Mouse (Mus musculus) embryo, embryonic 11.5 days (tissue): ENCODE data around the gene Acyp1.
A peak's percentile ranks its signal among the peaks of the same experiment; 100 is the strongest.

Experiments used
- DNase-seq: peaks from one replicate; pipeline ENCODE4 v3.0.0-alpha.2; 2012; ENCODE audit warnings: low read depth, low spot score

Gene Acyp1

GRCm38 (mm10) chr12:85287809-85288485 is at the start of gene Acyp1:
TSS of gene Acyp1 (minus strand) at chr12:85288438.
- no peak for DNase-seq

DNA sequence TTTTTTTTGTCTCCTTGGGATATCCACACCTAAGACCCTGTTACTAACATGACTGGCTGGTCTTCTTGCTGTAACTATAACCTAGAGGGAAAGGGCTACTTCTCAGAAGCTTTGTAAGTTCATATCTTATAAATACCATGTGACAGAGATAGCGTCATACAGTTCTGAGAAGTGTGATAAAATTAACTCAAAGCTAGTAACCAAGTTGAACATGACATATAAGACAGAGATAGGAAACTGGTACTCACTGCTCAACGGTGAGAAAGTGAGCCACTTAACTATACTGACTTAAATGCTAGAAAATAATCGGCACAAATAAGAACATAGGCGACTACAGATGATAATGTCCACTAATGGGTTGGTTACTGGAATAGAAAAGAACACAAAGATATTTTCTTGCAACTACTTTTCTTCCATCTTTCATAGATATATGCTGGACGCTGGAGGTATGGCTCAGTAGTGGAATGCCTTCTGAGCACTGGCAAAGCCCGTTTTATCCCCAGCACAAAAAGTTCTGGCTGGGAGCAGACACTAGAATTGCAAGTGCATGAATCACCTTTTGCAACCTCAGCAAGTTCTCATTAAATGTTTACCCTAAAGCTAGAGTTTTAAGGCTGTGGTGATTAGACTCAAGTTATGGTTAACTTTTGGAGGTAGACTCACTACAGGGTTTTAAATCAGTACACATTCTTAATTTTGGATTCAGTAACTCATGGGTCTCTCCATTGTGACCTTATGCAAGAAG is 49.5 kb upstream of the Acyp1 start:
- DNase-seq: no peak

DNA sequence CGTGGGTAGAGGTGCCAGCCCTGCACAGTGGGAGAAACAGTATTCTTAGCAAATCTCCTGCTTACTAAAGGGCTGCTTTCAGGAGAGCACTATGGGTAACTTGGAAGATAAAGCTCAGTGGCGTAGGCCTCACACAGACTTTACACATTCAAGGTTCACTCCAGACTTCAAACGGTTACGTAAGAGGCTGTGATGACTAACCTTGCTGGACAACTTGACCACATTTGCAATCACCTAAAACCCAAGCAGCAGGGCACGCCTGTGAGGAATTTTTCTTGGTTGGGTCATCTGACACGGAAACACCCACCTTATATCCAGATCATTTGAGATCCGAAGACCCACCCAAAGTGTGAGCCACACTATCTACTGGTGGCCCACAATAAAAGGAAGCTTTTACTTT is 41.9 kb upstream of the Acyp1 start:
- DNase-seq: no peak

GRCm38 (mm10) chr12:85308651-85309050 is 20.4 kb upstream of the Acyp1 start:
- no peak for DNase-seq

- peak; percentile 83 for DNase-seq
Observed at GRCm38 (mm10) chr12:85305247-85305892, 17.1 kb upstream of the Acyp1 start.

DNA sequence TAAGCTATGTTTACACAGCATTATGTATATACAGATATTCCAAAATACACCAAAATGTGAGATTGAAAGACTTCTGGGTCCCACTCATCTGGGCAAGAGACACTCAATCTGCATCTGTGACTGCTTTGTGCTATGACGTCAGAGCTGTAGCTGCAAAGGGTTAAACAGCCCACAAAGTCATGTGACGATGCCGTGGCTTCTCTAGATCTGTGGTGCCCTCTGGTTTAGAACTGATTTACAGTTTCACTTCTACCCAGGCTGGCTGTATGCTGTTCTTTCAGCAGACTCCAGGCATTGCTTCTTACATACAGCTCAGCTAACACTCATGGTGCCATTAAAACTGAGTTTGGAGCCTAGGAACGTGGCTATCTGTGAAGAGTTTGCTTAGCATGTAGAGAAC is 16.5 kb upstream of the Acyp1 start:
- DNase-seq: no peak

DNA sequence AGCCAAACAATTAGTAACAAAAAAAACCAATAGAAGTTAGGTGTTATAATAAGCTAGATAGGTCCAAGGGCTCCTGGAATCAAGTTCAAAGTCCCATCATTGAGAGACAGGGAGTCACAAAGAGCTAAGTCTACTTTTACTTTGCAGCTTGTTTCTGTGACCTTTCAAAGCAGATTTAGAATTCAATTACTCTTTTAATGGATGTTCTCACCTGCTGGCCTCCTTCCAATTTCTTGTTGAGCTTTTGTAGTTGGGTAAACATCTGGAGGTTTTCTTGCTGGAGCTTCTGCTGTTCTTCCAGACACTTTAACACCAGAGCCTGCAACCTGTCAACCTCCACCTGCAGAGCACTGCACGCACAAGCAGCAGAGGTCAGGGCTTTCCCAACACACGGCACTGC is 15.0 kb upstream of the Acyp1 start:
- DNase-seq: no peak

DNA sequence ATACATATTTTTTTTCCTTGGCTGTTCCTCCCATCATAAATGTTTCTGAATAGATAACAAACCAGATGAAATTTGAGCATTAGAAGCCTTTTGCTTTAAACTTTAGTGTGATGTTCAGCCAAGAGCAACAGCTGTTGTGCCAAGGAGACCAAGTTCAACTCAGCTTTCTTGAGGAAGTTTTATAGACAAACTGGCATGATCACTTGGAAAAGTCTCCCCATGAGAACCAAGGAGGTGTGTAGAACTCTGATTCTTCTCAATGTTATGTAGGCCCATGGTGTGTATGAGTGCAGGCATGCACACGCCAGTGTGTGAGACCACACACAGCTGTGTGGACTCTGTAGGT is 10.6 kb upstream of the Acyp1 start:
- no peak for DNase-seq

- DNase-seq: no peak
Observed at GRCm38 (mm10) chr12:85298127-85298834, 10.0 kb upstream of the Acyp1 start.

GRCm38 (mm10) chr12:85297345-85297997 is 9.2 kb upstream of the Acyp1 start:
- DNase-seq: no peak

GRCm38 (mm10) chr12:85296915-85297314 is 8.7 kb upstream of the Acyp1 start:
- DNase-seq: no peak

DNA sequence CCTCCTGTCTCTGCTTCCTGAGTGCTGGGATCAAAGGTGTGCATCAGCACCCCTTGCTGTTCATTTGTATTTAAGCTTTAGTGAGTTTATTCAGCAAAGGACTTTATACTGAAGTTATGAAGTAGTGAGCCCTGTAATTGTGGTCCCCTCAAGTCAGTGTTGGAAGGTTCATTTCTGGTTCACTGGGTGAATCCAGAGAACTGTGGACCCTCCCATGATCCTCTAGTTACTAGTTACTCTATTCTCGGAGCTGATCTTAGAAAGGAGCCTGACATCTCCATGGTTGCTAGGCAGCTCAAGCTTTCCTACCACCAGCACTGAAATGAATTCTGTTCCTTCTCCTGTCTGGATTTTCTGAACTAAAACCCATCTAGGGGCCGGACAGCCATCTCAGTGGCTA is 7.3 kb upstream of the Acyp1 start:
- no peak for DNase-seq

- DNase-seq: no peak
Observed at GRCm38 (mm10) chr12:85292906-85293305, 4.7 kb upstream of the Acyp1 start.

GRCm38 (mm10) chr12:85292288-85292687 is 4.0 kb upstream of the Acyp1 start:
- DNase-seq: no peak

DNA sequence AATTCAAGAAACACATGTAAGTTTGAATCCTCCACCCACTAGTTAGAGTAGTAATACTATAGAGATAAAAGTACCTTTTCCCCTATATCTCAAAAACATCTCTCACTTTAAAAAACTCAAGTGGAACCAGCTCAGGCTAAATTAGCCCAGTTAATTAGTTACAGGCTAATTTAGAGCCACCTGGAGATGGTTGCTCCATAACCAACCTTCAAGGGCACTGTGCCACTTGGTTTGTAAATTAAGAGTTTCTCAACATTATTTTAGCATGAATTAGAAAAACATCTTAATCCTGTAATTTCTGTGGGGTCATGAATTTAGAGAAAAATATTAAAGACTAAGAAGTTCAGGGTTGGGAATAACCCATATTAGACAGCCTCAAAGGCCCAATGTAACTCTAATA is 3.3 kb upstream of the Acyp1 start:
- no peak for DNase-seq

- no peak for DNase-seq
Observed at GRCm38 (mm10) chr12:85290633-85291032, 2.4 kb upstream of the Acyp1 start.

DNA sequence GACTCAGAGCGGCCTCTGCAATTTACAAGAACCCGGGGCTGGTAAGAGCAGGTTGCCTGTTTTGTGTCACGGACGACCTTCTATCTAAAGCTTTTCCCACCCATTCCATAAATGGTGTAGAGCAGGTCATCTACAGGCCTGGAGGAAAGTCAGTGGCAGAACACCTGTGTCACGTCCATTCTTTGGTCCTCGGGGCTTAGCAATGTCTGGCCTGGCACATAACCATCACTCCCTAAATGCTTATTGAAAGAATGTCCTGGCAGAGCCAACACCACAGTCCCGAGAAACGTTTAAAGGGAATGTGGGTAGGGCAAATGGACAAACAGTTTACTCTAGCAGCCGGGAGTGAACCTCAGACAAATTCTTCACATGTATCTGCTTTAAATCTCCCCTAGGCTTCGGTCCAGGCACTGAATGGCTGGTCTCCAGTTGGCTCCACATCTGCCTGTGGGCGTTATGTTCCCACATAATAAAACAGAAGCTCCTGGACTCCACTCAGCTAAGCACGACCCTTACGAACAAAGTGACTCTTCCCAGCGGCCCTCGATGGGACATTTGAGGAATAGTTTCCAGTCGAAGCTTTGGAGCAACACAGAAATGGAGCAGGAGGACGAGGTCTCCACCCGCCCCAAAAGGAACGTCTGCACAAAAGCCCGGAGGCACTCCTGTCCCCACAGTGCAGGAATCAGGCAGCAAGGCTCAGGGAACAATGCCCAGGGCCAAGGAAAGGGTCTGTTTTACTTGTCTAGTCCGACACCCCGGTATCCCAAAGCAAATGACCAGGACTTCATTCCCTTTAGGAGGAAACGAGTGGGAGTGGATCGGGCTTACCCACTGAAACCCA is 1.1 kb upstream of the Acyp1 start:
- no peak for DNase-seq

- DNase-seq: peak; percentile 89
Observed at GRCm38 (mm10) chr12:85288486-85289156, 383 bp upstream of the Acyp1 start, which contains the start of gene Zc2hc1c. TSS of gene Zc2hc1c (plus strand) at chr12:85288591.

GRCm38 (mm10) chr12:85286941-85287340 is 1.3 kb downstream of the Acyp1 start:
- no peak for DNase-seq

DNA sequence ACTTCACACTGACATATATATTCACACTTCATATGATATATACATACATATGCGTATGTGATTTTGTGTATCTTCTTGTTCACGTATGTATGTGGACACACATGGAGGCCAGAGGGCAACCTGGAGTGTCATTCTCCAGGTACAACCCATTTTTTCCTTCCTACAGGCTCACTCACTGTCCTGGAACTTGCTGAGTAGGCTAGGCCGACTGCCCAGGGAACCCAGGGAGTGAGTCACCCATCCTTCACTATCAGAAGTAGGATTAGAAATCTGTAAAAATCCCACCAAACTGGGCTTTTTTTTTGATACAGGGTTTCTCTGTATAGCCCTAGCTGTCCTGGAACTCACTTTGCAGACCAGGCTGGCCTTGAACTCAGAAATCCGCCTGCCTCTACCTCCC is 3.2 kb downstream of the Acyp1 start:
- DNase-seq: no peak
